Mouse (Mus musculus): ENCODE data around the gene Mier1. TPM values are rescaled to one million over a fixed set of nuclear protein-coding genes. Genes with fewer than 3 reads are reported as not detected.

Gene Mier1
- total and polyA plus RNA-seq, 3 experiments, result 18.7 to 41.1 (median 22.3) TPM

DNA sequence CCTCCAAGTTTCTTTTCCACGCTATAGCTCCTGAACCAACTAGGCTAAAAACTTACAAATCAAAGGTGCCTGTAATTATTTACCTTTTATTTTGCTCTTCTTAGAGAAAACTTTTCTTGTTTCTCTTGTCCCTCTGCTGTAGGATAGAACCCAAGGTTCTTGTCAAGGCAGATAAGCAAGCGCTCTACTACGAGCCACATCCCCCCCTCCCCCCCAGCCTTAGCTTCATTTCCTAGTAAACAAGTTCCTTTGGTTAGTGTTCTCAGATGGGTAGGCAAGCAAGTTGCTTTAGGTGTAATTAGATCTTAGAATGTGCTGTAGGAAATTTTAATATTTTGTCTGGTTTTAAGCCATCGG, 5.8 kb downstream of the Mier1 start (continued):
- TF ChIP-seq CHD1 (IDR thresholded peaks at IDR 0.05; ENCODE audit: low read depth, low read length) (no peak), POLR2AphosphoS5 (IDR thresholded peaks at IDR 0.05; ENCODE audit: borderline replicate concordance, low read depth, low read length) (no peak), MEF2A (IDR thresholded peaks at IDR 0.05; ENCODE audit: extremely low read depth, insufficient replicate concordance, low read depth, low read length, poor library complexity, severe bottlenecking) (no peak), EP300 (IDR thresholded peaks at IDR 0.05; ENCODE audit: low read depth in 1 of 2, low read length in 2 of 2) (peak in 1 of 2 experiments; percentile 22; a peak in 1 of 4 replicates), GATA1 (IDR thresholded peaks at IDR 0.05; ENCODE audit: low read depth, low read length) (peak; percentile 63; the same call in 1 of the 2 replicates)

DNA sequence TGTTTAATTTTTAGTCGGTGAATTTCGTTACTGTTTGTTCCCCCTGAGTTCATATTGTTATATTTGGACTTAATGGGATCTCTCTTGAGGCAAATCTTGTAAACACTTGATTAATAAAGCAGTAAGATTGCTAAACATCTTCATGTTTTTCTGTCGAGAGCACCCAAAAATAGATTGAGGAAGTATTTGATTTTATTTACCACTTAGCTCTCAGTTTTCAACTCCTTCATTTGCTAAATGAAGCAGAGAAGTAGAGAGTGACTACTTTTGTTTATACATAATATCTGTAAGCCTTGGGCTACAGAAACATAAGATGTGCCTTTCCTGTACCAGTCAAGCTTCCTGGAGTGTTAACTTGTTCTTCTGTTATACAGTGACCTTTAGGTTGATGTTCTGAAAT, 6.2 kb downstream of the Mier1 start:
- Histone ChIP-seq H3K4me3 (ENCODE audit: control insufficient read depth in 1 of 2, insufficient read depth in 1 of 2, low read depth in 2 of 2, low read length in 2 of 2) (peak overlapping the region; percentile 75 to 77), H3K27ac (ENCODE audit: control insufficient read depth, low read depth, low read length) (peak overlapping the region; percentile 80), H3K9me3 (replicated peaks; ENCODE audit: insufficient read depth, low read length) (no peaks in the 10 kb centered on the region), H3K36me3 (ENCODE audit: control insufficient read depth in 1 of 2, insufficient read depth in 2 of 2, low read length in 2 of 2) (peaks cover 0 to 34% of the 10 kb centered on the region in 2 experiments; a peak in 2 of 4 replicates), H3K79me2 (ENCODE audit: control insufficient read depth, insufficient read depth, low read length, poor library complexity) (peaks cover 29% of the 10 kb centered on the region), H3K4me1 (ENCODE audit: control insufficient read depth in 1 of 2, insufficient read depth in 2 of 2, low read length in 2 of 2) (peaks cover 14 to 15% of the 10 kb centered on the region in 2 experiments), H3K27me3 (ENCODE audit: control insufficient read depth in 1 of 2, insufficient read depth in 2 of 2, low read length in 2 of 2) (no peaks in the 10 kb centered on the region), H3K9ac (ENCODE audit: control insufficient read depth, low read depth, low read length, poor library complexity, severe bottlenecking) (peak overlapping the region; percentile 99)
- TF ChIP-seq E2F4 (IDR thresholded peaks at IDR 0.05; ENCODE audit: borderline replicate concordance, low read depth, low read length) (no peak), SMC3 (IDR thresholded peaks at IDR 0.05; ENCODE audit: low read depth, low read length) (no peak), MEF2A (IDR thresholded peaks at IDR 0.05; ENCODE audit: extremely low read depth, insufficient replicate concordance, low read depth, low read length, poor library complexity, severe bottlenecking) (peak; percentile 85), RCOR1 (IDR thresholded peaks at IDR 0.05; ENCODE audit: low read depth, low read length) (peak; percentile 36; the same call in 1 of the 2 replicates)
- peak; percentile 55 for DNase-seq (ENCODE audit: low read depth, low spot score)

DNA sequence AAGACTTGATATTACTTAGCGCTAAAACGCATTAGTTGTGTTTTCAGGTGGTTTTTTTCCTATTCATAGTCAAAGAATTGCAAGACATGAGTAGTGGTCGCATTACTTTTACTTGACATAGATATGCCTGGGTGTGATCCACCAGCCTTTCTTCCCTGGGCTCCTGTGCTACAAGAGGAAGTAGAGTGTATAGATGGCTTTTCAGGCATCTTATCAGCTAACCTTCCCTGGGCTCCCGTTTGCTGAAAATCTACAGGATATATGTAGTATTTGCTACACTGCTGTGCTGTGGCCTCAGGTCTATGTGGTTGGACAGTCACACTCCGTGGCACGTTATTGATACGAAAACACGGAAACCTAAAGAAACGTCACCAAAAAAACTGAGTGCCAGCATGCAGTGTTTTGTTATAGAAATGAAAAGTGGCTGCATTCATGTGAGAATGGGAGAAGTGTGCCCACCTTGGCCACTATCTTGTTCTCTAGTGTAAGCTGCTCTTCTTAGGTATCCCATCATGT, 6.7 kb downstream of the Mier1 start:
- Histone ChIP-seq H3K79me2 (ENCODE audit: control insufficient read depth, insufficient read depth, low read length, poor library complexity) (peaks cover 31% of the 10 kb centered on the region), H3K27me3 (ENCODE audit: control insufficient read depth in 1 of 2, insufficient read depth in 2 of 2, low read length in 2 of 2) (no peaks in the 10 kb centered on the region), H3K36me3 (ENCODE audit: control insufficient read depth in 1 of 2, insufficient read depth in 2 of 2, low read length in 2 of 2) (peaks cover 0 to 34% of the 10 kb centered on the region in 2 experiments; a peak in 2 of 4 replicates), H3K27ac (ENCODE audit: control insufficient read depth, low read depth, low read length) (peak overlapping the region; percentile 70), H3K9me3 (replicated peaks; ENCODE audit: insufficient read depth, low read length) (no peaks in the 10 kb centered on the region), H3K9ac (ENCODE audit: control insufficient read depth, low read depth, low read length, poor library complexity, severe bottlenecking) (peak overlapping the region; percentile 99), H3K4me1 (ENCODE audit: control insufficient read depth in 1 of 2, insufficient read depth in 2 of 2, low read length in 2 of 2) (peaks cover 13 to 14% of the 10 kb centered on the region in 2 experiments), H3K4me3 (ENCODE audit: control insufficient read depth in 1 of 2, insufficient read depth in 1 of 2, low read depth in 2 of 2, low read length in 2 of 2) (peak overlapping the region; percentile 53 to 77)
- DNase-seq (ENCODE audit: low read depth, low spot score), result peak; percentile 74
- TF ChIP-seq MAX (IDR thresholded peaks at IDR 0.05; ENCODE audit: low read length) (no peak; the same call in 1 of the 2 replicates), EP300 (IDR thresholded peaks at IDR 0.05; ENCODE audit: low read depth in 1 of 2, low read length in 2 of 2) (no peak), TBP (IDR thresholded peaks at IDR 0.05; ENCODE audit: low read depth, low read length) (0 out of 2 replicates have a peak, but pooled peaks have one; percentile 16), TCF12 (IDR thresholded peaks at IDR 0.05; ENCODE audit: low read depth, low read length) (no peak), JUND (IDR thresholded peaks at IDR 0.05; ENCODE audit: low read depth, low read length) (no peak), UBTF (IDR thresholded peaks at IDR 0.05; ENCODE audit: borderline replicate concordance, insufficient read depth, low read depth, low read length) (no peak), CHD1 (IDR thresholded peaks at IDR 0.05; ENCODE audit: low read depth, low read length) (no peak), NELFE (IDR thresholded peaks at IDR 0.05; ENCODE audit: low read depth, low read length) (no peak), HCFC1 (IDR thresholded peaks at IDR 0.05; ENCODE audit: low read depth, low read length) (no peak), GATA1 (IDR thresholded peaks at IDR 0.05; ENCODE audit: low read depth, low read length) (peak; percentile 65; the same call in 1 of the 2 replicates), MXI1 (IDR thresholded peaks at IDR 0.05; ENCODE audit: low read depth, low read length) (peak; percentile 36; the same call in 1 of the 2 replicates), ZC3H11A (IDR thresholded peaks at IDR 0.05; ENCODE audit: low read depth, low read length) (no peak), RCOR1 (IDR thresholded peaks at IDR 0.05; ENCODE audit: low read depth, low read length) (no peak), USF2 (IDR thresholded peaks at IDR 0.05; ENCODE audit: borderline replicate concordance in 1 of 2, insufficient read depth in 1 of 2, low read depth in 1 of 2, low read length in 2 of 2) (no peak), USF1 (IDR thresholded peaks at IDR 0.05; ENCODE audit: low read depth, low read length) (no peak), POLR2AphosphoS5 (IDR thresholded peaks at IDR 0.05; ENCODE audit: borderline replicate concordance, low read depth, low read length) (no peak), BHLHE40 (IDR thresholded peaks at IDR 0.05; ENCODE audit: borderline replicate concordance, low read depth, low read length) (no peak), MEF2A (IDR thresholded peaks at IDR 0.05; ENCODE audit: extremely low read depth, insufficient replicate concordance, low read depth, low read length, poor library complexity, severe bottlenecking) (no peak), NRF1 (IDR thresholded peaks at IDR 0.05; ENCODE audit: insufficient read depth, low read depth, low read length, poor library complexity, severe bottlenecking) (no peak), MAFK (IDR thresholded peaks at IDR 0.05; ENCODE audit: borderline replicate concordance, low read depth, low read length) (no peak), POLR2AphosphoS2 (IDR thresholded peaks at IDR 0.05; ENCODE audit: low read length) (no peak), RAD21 (IDR thresholded peaks at IDR 0.05; ENCODE audit: low read depth, low read length) (no peak), E2F4 (IDR thresholded peaks at IDR 0.05; ENCODE audit: borderline replicate concordance, low read depth, low read length) (no peak), MAZ (IDR thresholded peaks at IDR 0.05; ENCODE audit: low read depth, low read length) (no peak)

Data from MEL (cell line).